Mouse (Mus musculus) cerebellum, postnatal 14 days (tissue): ENCODE measurements around the gene Dach1.
A peak's percentile ranks its signal among the peaks of the same experiment; 100 is the strongest.

Experiments used
- DNase-seq, 2 experiments: peaks; one replicate each; pipeline ENCODE4 v3.0.0; 2021; ENCODE audit warnings: mixed read lengths in 2 of 2

The Dach1 gene

GRCm38 (mm10) chr14:97847641-97848040, 321.9 kb downstream of the Dach1 start:
- DNase-seq = no peak

- DNase-seq = no peak
Measured at GRCm38 (mm10) chr14:97839275-97839674, 330.3 kb downstream of the Dach1 start.

- DNase-seq = no peak
Measured at GRCm38 (mm10) chr14:97829865-97830264, 339.7 kb downstream of the Dach1 start.

- DNase-seq = peak; percentile 17 to 44
Measured at GRCm38 (mm10) chr14:97814555-97815175, 354.9 kb downstream of the Dach1 start.

GRCm38 (mm10) chr14:97813557-97813956, 356.0 kb downstream of the Dach1 start:
- peak; percentile 26 to 49 for DNase-seq

- DNase-seq = no peak
Measured at GRCm38 (mm10) chr14:97795385-97795952, 374.1 kb downstream of the Dach1 start.

GRCm38 (mm10) chr14:97774135-97774767, 395.3 kb downstream of the Dach1 start:
- DNase-seq = no peak

- DNase-seq = no peak
Measured at GRCm38 (mm10) chr14:97754400-97754799, 415.2 kb downstream of the Dach1 start.

GRCm38 (mm10) chr14:97753973-97754372, 415.6 kb downstream of the Dach1 start:
- no peak for DNase-seq

- no peak for DNase-seq
Measured at GRCm38 (mm10) chr14:97743252-97743651, 426.3 kb downstream of the Dach1 start.

- no peak for DNase-seq
Measured at GRCm38 (mm10) chr14:97742785-97743184, 426.8 kb downstream of the Dach1 start.
